Mouse (Mus musculus): ENCODE results near the gene Pold3.

DNA sequence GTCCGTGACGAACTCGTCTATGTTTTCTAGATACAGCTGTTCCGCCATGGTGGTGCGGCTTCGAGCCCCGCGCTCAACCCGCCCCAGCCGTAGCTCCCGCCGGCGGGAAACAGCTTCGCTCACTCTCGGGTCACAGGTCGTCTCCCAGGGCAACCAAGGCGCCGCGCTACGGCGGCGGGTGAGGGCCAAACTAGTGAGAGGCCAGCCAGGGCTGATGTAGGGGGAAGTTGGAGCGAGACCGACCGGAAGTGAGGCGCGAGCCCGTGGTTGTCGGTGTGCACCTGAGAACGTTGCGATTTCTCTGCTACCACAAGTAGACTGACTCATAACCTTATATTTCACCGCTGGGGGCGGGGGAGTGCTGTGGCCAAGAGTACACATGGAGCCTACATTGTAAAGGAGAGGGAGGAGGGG lies at the start of gene Pold3:
- TF ChIP-seq CTCF (conservative IDR thresholded peaks at IDR 0.05; ENCODE audit: insufficient read depth, insufficient read length, low read depth, low read length) (no peak), POLR2A (IDR thresholded peaks at IDR 0.05; ENCODE audit: low read depth, low read length) (peak; percentile 73)
